Mouse (Mus musculus): ENCODE measurements around the gene Safb2.

GRCm38 (mm10) chr17:56524943-56525342 lies 59.4 kb downstream of the Safb2 start:
- TF ChIP-seq POLR2A (IDR thresholded peaks at IDR 0.05; ENCODE audit: borderline replicate concordance, extremely low read depth, low read depth, low read length) (no peak), CTCF (IDR thresholded peaks at IDR 0.05; ENCODE audit: insufficient read depth, low read length) (no peak)
